Mouse (Mus musculus): ENCODE measurements around the gene Cfap20. TPM values are rescaled to one million over a fixed set of nuclear protein-coding genes. Genes with fewer than 3 reads are reported as not detected.

Gene Cfap20
- polyA plus RNA-seq, 1 experiment = 58.0 TPM

DNA sequence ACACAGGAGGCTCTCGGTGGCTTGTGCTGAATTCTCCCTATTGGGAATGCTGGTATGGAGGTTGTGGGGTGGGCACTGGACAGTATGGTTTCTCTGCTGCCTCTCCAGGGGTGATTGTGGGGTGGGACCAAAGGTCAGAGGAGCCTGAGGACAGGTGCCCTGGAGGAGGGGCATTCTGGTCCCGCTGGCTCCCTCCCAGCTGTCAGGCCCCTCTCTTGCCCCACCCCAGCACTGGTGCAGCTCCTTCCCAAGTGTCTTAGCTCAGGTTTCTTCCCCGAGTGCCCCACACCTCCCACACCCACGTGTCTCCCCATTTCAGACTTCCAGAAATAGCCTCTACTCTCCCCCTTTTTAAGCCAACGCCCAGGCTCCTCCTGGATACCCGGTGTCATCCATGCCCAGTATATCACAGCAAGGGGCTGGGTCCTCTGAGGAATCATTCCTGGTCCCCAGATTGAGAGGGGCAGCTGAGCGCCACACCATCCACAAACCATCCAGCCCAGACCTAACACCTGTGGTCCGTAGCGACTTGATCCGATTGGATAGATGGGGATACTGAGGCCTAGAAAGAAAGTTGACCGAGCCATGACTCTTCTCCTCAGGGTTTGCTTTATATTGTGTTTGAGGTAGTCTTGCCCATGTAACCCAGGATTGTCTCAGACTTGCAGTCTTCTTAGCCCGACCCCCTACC, 58.2 kb downstream of the Cfap20 start:
- Histone ChIP-seq H3K4me3 (replicated peaks; ENCODE audit: control insufficient read depth, low read depth, low read length) (no peak overlapping the region), H3K27ac (ENCODE audit: control insufficient read depth, insufficient read depth, low read depth, low read length, poor library complexity) (no peak overlapping the region), H3K4me1 (ENCODE audit: control insufficient read depth, insufficient read depth, low read length) (no peaks in the 10 kb centered on the region)
- TF ChIP-seq CTCF (IDR thresholded peaks at IDR 0.05; ENCODE audit: control insufficient read depth, insufficient read depth, low read length) (no peak), POLR2A (IDR thresholded peaks at IDR 0.05; ENCODE audit: borderline replicate concordance, control insufficient read depth, low read depth, low read length) (no peak)
- WGBS = 77% methylated on average over 12 of the region's 12 CpGs

DNA sequence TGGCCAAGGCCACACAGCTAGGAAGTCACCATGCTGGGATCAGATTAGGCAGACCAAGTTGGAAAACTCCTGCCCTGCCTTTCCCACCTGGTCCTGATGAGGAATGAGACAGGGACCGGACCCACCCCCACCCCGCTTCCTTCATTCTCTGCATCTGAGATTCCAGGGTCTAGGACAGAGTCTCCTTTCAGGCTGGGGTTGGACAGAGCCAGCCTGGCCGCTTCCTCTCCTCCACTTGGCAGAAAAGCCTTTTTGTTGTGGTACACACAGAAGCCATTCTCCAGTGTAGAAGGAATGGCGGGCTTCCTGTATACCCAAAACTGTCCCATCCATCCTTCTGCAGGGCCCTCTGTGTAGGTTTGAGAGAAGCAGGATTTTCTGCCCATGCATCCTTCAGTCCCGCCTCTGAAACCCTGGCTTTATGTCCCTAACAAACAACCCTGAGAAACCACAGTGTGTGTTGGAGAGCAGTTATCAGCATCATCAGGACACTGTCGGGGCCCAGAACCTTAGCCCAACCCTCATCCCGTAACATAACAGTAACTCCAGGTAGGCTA, 59.2 kb downstream of the Cfap20 start:
- 72% methylated on average over 7 of the region's 7 CpGs for WGBS
- Histone ChIP-seq H3K27ac (ENCODE audit: control insufficient read depth, insufficient read depth, low read depth, low read length, poor library complexity) (no peak overlapping the region), H3K4me3 (replicated peaks; ENCODE audit: control insufficient read depth, low read depth, low read length) (no peak overlapping the region), H3K4me1 (ENCODE audit: control insufficient read depth, insufficient read depth, low read length) (no peaks in the 10 kb centered on the region)
- TF ChIP-seq POLR2A (IDR thresholded peaks at IDR 0.05; ENCODE audit: borderline replicate concordance, control insufficient read depth, low read depth, low read length) (no peak), CTCF (IDR thresholded peaks at IDR 0.05; ENCODE audit: control insufficient read depth, insufficient read depth, low read length) (no peak)

DNA sequence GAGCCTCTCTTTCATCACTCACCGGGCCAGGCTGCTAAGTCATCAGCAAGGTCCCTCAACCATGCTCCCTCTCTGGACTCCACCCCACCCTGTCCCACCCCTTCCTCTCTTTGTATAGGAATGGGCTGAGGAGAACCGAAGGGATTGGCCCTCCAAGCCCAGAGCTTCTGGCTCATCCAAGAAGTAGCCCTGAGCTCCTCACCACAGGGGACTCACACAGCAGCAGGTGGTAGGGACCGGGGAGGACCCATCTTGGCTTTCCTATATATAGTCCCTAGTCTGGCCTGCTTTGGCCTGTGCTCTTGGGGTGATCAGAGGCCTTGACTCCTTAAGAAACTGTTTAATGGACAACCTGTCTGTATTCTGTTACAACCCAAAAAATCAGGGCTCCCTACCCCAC, 60.2 kb downstream of the Cfap20 start:
- 50% methylated on average over 3 of the region's 3 CpGs for WGBS
- H3K4me1 ChIP-seq (ENCODE audit: control insufficient read depth, insufficient read depth, low read length) = no peaks in the 10 kb centered on the region
- H3K4me3 ChIP-seq (replicated peaks; ENCODE audit: control insufficient read depth, low read depth, low read length) = no peak overlapping the region
- no peak for TF ChIP-seq CTCF (IDR thresholded peaks at IDR 0.05; ENCODE audit: control insufficient read depth, insufficient read depth, low read length)
- H3K27ac ChIP-seq (ENCODE audit: control insufficient read depth, insufficient read depth, low read depth, low read length, poor library complexity) = no peak overlapping the region

DNA sequence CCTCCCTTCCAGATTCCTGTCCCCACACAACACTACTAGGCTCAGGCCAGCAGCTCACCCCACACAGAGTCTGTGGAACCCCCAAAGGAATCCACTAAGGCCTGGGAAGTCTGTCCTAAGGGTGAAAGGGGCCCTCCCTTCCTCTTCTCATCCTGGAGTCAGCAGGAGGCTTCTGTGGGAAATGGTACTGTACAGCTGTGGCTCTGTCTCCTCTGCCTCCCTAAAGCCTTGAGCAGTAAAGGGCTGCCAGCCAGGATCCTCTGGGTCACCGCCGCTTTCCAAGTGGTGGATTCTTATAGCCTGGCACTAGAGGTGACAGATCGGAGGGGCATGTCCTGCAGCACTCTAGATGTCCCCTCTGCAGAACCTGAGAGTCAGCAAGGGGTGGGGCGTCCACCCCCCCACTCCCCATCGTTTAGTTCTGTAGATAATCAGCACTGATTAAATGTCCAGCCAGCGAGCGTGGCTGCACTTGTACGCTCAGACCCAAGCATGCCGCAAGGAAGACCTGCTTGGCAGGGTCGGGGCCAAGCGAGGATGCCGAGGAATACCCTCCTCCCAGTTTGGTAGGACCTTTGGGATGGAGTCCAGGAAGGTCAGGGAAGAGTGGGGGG, 61.2 kb downstream of the Cfap20 start:
- no peak for TF ChIP-seq CTCF (IDR thresholded peaks at IDR 0.05; ENCODE audit: control insufficient read depth, insufficient read depth, low read length)
- no peak for TF ChIP-seq POLR2A (IDR thresholded peaks at IDR 0.05; ENCODE audit: borderline replicate concordance, control insufficient read depth, low read depth, low read length)
- WGBS = 84% methylated on average over 12 of the region's 12 CpGs
- no peak overlapping the region for H3K27ac ChIP-seq (ENCODE audit: control insufficient read depth, insufficient read depth, low read depth, low read length, poor library complexity)
- no peaks in the 10 kb centered on the region for H3K4me1 ChIP-seq (ENCODE audit: control insufficient read depth, insufficient read depth, low read length)
- no peak overlapping the region for H3K4me3 ChIP-seq (replicated peaks; ENCODE audit: control insufficient read depth, low read depth, low read length)

Other genes with a start within 250 kb of the Cfap20 start
- gene Kifc3, start 232.1 kb downstream of the Cfap20 start, polyA plus RNA-seq (2011; ENCODE audit: insufficient read depth, insufficient read length, low replicate concordance, missing spikeins) = 1.5 and 2.7 TPM in 2 replicates
- gene Cngb1, start 128.3 kb downstream of the Cfap20 start, polyA plus RNA-seq (2011; ENCODE audit: insufficient read depth, insufficient read length, low replicate concordance, missing spikeins) = 0.70 and 2.1 TPM in 2 replicates
- gene Tepp, start 124.3 kb downstream of the Cfap20 start, polyA plus RNA-seq (2011; ENCODE audit: insufficient read depth, insufficient read length, low replicate concordance, missing spikeins) = not detected in 2 replicates
- 1.1 and 3.3 TPM in 2 replicates for gene Zfp319, start 102.9 kb downstream of the Cfap20 start, polyA plus RNA-seq (2011; ENCODE audit: insufficient read depth, insufficient read length, low replicate concordance, missing spikeins)
- gene Usb1, start 102.6 kb downstream of the Cfap20 start, polyA plus RNA-seq (2011; ENCODE audit: insufficient read depth, insufficient read length, low replicate concordance, missing spikeins) = 4.8 and 20.2 TPM in 2 replicates
- gene Mmp15, start 82.6 kb downstream of the Cfap20 start, polyA plus RNA-seq (2011; ENCODE audit: insufficient read depth, insufficient read length, low replicate concordance, missing spikeins) = 0.63 TPM in 1 of 2 replicates, not detected in the other
- gene Csnk2a2, start 55.2 kb upstream of the Cfap20 start, polyA plus RNA-seq (2011; ENCODE audit: insufficient read depth, insufficient read length, low replicate concordance, missing spikeins) = 16.6 and 26.1 TPM in 2 replicates
- gene Ccdc113, start 99.2 kb upstream of the Cfap20 start, polyA plus RNA-seq (2011; ENCODE audit: insufficient read depth, insufficient read length, low replicate concordance, missing spikeins) = not detected in 2 replicates
- not detected in 2 replicates for gene Prss54, start 141.5 kb upstream of the Cfap20 start, polyA plus RNA-seq (2011; ENCODE audit: insufficient read depth, insufficient read length, low replicate concordance, missing spikeins)
- 10.9 and 14.8 TPM in 2 replicates for gene Gins3, start 198.6 kb upstream of the Cfap20 start, polyA plus RNA-seq (2011; ENCODE audit: insufficient read depth, insufficient read length, low replicate concordance, missing spikeins)
- 1.0 and 3.5 TPM in 2 replicates for gene Ndrg4, start 242.1 kb upstream of the Cfap20 start, polyA plus RNA-seq (2011; ENCODE audit: insufficient read depth, insufficient read length, low replicate concordance, missing spikeins)